Mouse (Mus musculus) c-Kit-positive CD71-negative TER-119-negative erythroid progenitor cells, embryonic 14.5 days (primary cell): ENCODE results near the gene Tmem204.

Source experiments
- DNase-seq: peaks from one replicate; pipeline ENCODE4 v3.0.0-alpha.2; 2013; ENCODE audit warnings: low read depth

Tmem204 gene

DNA sequence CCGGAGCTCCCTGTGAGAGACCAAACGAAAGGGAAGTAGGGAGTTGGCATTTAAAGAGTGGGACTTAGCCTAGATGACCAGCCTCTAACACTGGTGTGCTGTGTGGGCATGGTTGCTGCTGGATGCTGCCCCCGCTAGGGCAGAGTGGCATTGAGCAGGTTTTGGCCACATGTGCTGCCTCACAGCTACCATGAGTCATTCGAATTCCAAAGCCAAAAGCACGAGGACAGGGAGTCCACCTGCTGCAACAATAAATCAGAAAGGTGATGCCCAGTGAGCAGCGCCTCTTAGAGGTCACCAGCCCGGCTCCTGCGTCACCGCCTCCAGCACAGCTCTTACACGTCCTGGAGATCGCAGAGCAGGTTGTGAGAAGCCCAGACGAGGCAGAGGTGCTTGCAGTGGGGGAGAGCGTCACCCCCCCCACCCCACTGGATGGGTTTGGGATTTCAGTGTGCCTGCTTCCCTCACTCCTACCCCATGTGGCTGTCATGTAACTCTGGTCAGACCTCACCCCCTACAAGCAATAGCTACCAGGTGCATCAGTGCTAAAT lies 1.5 kb upstream of the Tmem204 start:
- no peak for DNase-seq

DNA sequence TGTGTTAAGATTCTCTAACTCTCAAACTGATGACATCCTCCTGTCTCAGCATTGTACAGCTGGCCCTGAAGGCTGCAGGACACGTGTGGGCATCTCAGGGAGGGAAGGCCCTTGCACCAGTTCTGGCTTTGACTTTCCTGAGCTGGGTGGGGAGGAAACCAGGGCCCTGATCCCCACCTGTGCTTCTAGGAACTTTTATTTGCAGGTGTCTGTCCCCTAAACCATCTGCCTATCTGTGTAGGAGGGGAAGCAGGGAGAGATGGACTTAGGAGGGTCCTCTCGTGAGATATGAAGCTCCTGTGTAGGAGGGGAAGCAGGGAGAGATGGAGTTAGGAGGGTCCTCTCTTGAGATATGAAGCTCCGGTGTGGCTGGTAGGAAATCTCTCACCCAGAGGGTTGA lies 504 bp downstream of the Tmem204 start:
- no peak for DNase-seq

DNA sequence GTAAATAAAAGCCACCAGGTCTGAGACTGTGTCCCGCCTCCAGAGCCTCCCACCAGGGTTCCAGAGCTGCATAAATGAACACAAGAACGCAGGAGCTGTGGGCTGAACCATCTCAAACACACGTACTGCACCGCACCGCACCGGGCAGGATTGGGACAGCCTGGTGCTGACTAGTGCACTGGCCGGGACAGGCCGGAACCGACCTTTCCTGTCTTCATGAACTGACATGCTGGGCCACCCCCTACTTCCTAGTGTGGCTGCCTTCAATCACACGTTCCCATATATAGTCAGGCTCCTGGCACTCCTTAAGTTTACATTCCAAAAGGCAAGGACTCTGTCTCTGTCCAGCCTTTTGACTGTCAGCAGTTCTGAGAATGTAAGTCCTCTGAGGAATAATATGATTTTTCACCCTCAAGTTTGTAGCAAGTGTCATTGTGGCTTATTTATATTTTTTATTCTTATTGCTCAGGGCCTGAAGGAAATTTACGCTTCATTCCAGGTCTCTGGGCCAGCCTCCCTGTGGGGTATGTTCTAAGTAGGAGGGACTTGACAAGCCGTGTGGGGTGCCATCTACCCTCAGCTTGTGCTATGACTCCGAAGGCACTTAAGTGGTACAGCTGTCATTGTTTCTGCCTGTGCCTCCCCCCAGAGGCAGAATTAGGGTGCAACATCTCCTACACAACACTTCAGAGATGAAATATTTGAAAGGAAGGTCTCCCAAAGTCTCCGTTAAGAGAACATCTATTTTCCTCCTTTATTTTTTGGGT lies 1.1 kb downstream of the Tmem204 start:
- DNase-seq = no peak

DNA sequence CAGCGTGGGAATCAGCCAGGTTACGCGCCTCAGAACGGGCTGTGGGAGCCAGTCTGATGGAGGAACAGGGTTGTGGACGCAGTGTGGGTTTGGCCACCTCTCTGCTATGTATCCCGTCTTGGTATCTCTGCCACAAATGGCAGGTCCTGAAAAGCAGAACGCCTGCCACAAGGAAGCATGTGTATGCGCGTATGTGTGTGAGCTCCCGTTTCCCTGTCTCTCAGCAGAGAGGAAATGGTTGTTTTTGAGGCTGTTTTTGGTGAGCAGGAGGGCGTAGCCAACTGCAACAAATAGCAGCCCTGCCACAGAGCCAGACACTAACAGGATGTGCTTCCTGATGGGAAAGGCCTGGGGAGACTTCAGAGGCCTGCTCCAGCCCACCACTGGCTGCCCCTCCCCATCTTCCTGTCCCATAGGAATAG lies 2.4 kb downstream of the Tmem204 start:
- no peak for DNase-seq

DNA sequence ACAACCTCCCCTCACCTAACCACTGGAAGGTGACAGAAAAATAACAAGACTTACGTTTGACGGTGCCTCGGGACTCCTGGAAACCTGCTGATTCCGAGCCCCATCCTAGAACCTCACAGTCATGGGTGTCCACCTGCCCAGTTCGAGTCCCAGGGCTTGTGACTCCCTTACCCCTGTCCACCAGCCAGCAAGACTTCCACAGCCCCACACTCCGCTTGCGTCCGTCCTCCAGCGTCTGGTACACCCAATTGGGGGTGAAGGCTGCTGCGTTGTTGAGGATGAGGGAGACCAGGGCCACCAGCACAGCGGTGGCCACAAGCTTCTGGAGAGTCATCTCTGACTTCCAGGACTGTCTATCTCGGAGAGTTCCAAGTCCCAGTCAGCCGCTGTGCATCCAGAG lies 3.2 kb downstream of the Tmem204 start:
- DNase-seq = no peak

DNA sequence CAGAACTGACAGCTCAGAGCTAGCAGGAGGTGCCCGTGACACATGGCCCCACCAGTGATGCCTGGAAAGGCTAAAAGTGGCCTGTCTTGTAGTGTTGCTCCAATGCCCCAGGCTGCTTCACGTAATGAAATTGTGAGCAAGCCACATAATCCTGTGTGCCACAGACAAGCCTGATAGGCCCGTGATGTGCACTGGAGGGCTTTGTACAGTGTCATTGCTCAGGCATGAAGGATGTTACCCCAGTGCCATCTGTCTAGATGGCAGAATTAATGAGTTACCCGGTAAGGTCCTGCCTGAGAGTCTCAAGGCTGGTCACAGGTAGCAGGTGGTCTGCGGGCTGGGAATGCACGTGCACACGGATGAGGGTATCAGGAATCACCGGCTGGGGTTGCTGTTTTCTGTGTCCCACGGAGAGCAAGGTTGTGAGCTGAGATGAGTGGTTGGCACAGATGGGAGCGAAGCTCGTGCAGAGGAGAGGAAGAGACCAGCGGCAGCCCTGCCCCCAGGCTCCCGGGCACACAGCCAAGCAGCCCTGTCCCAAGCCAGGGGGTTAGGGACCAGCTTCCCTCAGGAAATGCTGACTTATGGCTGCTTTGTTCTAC lies 5.5 kb downstream of the Tmem204 start:
- no peak for DNase-seq

DNA sequence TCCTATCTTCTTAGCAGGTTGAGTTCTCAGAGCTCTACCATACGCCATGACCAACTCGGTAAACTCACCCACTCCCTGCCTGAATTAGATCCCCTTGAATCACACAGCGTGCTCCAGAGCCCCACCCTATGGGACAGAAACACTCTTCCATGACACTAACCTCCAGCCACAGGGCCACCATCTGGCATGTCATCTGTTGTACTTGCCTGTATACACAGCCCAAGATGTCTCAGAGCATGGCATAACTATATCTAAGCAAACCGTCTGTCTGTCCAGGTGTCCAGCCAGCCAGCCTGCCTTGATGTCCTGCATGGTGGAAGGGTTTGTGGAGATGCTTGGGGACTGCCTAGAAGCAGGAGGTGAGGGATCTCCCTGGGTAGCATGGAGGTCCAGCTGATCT lies 6.5 kb downstream of the Tmem204 start:
- DNase-seq = no peak

DNA sequence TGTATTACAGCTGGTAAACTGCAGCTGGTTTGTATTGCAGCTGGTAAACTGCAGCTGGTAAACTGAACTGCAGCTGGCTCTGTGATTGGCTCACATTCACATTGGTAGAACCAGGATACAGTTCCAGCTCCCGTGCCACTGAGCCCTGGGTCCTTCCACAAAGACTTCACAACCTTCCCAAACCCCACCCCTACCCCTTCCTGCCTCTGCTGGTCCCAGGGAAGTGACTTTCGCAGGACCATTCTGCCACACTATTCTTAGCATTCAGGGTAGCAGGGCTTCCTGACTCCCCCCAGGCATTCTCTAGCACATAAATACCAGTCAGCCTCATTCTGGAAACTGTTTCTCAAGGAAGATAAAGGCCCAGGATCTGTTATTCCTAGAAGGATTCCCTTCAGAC lies 14.7 kb downstream of the Tmem204 start:
- no peak for DNase-seq

DNA sequence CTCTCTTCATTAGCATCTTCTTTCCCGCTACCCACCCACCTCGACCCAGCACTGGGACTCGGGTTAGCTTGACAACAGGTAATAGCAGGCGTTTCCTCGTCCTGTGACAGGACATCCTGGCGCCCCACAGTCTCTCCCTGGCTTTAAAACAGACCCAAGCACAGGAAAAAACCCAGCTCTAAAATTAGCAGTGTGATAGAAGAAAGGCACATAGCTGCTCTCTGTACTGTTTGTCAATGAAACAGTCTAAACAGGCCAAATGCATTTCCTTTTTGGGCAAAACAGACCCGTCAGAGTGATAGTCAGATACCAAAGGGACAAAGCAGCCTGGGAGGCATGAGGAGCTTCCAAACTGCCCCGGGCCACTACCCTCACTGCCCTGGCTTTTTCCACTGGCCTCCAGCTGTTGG lies 15.9 kb downstream of the Tmem204 start:
- DNase-seq = no peak

DNA sequence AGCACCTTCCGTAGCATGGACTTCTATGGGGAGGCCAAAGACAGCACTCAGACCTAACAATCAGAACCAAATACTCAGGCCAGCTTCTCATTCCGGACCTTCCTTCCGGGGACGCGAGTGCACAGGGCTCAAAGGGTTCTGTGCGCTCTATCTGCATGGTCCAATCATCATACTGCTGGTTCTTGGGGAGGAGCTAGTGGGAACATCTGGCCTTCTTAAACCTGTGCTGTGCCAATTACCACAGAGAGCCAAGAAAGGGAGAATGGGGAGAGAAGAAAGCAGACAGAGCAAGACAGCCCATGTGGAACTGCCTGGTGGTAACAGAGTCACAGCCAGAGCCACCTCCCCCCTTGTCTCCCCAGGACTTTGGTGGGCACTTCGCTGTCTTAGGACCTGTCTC lies 16.8 kb downstream of the Tmem204 start:
- DNase-seq = no peak

DNA sequence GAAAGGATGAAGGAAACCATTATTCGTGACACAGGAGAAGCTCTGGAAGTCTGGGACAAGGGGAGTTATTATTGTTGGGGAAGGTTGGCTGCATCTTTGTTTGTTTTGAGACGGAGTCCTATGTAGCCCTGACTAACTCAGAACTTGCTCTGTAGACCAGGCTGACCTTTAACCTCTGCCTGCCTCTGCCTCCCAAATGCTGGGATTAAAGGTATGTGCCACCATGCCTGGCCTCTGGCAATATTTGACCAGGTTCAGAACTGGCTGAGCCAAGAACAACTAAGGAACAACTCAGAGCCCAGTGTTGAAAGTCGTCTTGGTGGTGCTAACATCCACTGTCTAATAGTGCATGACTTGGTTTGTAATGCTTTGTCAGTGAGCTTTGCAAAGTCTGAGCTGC lies 18.2 kb downstream of the Tmem204 start:
- no peak for DNase-seq

DNA sequence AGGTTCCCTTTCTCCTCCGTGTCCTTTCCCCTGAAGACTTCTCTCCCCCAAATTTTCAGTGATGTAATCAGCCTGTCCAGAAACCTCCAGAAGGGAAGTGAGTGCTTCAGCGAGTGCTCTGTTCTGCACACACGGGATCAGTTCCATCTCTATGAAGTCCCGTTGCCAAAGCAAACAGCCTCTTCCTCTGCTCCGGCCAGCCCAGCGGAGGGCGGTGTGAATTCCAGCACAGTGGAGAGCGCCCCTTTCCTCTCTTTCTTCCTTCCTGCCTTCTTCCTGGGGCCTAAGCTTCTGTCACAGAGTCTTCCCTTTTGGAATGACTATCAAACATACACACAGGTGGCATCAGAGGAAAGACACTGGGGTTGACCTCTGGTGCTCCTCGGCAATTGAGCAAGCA lies 19.0 kb downstream of the Tmem204 start:
- no peak for DNase-seq

DNA sequence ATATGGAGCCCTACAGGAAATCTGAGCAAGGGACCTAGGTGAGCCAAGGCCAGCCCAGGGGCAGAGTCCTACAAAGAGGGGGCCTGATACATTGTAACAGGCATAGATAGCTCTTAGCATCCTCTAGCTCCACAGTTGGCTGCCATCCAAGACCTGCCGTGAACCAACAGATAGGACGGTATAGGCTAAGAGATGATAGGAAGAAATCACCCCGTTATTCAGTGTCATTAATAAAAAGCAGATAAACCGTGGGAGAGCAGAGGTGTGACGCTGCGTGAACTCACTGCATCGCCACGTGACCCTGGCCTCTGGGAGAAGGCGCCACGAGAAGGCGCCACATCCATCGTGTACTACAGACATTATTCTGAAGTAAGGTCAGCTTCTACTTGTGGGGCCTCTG lies 19.5 kb downstream of the Tmem204 start:
- no peak for DNase-seq

DNA sequence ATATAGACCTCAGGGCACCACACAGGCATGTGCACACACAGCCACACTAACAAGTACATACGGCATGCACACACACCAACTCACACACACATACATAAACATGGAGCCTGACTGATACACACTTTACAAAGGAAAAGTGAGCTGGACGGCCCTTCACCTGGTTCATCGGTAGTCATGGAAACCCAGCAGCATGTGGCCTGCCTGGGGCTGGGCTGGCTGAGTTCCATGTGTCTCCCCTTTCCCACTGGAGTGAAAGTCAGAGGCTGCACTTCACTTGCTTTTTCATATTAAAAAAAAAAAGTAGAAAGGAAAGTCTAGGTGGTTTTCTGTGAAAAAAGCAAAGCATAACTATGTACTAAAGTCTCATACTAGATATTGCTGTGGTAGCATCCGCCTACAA lies 20.1 kb downstream of the Tmem204 start:
- DNase-seq = no peak

DNA sequence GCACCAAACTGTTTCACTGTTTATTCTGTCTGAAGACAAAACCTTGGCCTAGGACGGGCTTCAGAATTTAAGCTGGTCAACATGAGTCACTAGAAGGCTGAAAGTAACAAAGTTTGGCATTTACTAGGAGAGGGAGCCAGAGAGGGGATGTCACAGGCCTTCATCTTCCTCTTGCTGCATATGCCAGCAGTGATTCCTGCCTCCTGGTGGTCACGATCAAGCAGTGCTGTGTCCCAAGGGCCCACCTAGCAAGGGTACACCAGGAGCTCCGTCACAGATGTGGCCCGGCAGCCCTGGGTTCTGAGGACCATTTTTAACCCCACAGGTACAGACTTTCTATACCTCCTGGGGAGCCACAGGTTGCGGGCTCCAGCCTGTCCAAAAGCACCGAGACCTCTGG lies 26.4 kb downstream of the Tmem204 start:
- DNase-seq = no peak

DNA sequence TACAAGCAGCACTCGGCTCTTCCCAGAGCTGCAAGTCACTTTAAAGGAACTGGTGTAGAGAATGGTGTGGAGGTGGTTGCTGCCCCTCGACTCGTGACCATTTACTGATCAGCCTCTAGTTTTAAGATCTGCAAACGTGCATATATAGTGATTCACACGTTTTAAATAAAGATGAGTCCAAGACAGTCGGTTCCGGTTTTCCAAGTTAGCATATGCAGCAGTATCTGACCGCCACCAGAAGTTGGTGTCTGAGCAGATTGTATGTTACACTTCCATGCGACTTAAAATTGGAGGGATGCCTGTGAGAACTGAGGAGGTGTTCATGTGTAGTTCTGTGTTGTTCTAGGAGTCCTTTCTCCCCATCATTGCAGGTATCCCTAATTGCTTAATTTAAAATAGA lies 30.1 kb downstream of the Tmem204 start:
- no peak for DNase-seq

DNA sequence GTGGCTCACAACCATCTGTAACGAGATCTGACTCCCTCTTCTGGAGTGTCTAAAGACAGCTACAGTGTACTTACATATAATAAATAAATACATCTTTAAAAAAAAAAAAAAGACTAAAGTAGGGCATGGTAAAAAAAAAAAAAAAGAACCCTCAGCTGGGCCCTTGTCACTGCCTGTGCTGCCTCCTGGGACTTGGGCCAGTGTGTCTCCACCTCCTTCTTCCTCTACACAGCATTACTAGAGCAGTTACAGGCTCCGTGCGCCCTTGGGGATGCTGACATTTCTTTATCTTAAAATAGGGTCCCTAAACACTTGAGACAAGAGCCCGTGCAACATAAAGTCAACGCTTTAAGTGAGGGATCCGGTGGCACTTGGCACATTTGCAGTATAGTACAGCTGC lies 36.2 kb downstream of the Tmem204 start:
- DNase-seq = no peak

DNA sequence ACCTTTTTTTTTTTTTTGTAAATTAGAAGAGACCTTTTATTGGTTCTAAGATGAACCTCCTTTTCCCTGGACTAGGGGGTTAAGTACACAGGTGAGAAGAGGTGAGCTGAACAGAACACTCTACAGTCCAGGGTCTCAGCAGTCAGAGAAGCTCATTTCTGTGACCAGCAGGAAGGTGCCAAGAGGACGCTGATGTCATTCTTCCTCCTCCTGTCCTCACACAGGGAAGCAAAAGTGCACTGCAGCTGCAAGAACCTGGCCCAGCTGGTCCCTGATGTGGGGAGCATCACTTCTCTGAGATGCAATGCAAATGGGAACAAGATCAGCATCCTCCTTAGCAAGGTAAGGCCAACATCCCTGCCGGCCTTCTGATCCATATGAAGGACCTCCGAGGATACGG lies 38.1 kb downstream of the Tmem204 start:
- DNase-seq = no peak

DNA sequence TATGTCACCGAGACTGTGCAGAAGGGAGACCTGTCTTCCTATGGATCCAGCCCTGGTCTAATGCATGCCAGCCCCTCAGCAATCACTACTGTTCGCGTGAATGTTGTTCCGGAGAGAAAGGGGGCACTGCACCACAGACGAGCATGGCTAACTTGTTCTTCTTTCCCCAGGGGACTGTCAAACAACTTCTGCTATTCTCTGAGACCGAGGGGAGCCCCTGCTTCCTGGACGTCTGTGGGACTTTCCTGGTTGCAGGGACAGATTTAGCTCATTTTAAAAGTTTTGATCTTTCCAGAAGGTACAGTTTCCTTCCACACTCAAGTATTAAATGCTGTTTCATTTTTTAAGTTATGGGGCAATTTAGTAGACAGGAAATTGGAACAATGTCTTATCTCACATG lies 38.5 kb downstream of the Tmem204 start:
- DNase-seq = no peak

DNA sequence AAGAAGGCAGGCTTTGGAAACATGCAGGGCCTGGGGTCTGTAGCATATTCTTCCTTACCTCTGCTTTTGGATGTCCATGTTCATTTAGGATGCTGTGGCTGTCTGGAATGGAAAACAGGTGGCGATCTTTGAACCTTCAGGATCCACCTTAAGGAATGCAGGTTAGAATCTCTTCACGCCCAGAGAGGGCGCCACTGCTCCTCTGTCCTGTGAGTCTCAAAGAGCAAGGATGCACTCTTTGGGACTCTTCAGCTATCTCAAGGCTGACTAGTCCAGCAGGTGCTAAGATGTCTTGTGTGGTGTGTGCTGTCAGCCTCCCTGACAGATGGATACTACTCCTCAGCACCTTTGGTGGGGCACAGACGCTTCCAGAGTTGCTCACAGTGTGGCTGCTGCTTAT lies 47.2 kb downstream of the Tmem204 start:
- no peak for DNase-seq

DNA sequence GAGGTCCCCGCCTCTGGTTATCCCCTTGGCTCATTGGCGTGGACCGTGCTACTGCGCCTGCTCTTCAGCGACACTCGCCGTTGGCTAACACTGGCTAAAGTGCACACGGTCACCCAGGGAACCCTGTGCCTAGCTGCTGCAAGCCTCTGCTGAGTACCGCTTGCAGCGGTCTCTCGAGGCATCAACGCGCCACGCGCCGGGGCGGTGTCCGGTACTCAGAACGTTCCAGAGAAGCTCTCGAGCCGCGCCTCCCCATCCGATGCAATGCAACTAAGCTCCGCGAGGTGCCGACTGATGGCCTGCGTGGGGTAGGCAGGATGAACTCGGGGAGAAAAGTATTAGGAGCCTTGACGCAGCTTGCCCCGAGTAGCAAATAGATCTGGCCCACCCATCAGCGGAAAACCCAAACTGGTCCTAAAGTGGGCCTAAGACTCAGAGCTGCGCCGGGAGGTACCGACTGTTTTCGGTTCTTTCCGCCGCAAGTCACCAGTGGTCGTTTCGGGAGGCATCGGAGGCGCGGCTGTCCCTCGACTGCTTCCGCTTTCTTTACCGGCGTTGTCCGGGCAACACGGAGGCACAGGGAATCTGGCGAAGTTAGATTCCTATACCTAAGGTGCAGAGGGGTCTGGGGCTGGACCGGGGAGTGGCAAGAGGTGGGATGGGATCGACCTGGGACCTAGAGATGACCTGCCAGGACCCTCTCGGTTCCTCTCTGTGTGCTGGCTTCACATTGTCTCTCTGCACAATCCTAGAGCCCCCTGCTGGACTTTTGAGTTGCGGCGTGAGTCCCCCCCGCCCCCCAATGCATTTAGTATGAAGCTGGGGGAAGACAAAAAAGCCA lies 66.9 kb downstream of the Tmem204 start:
- peak; percentile 44 for DNase-seq

DNA sequence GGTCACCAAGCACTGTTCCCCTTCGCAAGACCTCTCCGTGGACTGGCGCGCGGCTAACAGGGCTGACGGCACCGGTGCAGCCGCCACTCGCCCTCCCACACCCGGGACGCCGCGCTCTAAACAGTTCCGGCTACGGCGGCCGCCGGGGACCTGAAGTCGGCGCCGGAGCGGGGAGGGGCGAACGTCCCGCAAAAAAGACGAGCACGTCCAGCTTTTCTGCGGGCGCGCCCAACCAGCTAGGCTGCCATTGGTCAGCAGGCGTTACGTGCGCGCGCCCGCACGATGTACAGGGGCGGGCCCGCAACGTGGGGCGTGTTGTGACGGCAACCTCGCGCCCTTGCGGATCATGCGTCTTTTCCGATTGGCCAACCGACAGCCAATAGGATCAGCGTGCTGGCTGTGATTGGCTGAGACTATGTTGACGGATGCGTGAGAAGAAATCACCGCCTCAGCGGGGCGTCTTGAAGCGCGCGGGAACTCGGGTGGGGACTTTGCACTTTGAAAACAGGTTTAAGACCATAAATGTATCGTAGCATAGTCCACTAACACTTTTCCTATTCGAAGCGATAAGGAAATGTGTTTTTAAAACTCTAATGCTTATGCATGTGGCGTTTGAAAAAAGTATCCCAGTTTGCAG lies 67.6 kb downstream of the Tmem204 start, which contains the start of the genes Cramp1l and Ift140:
TSS of gene Cramp1l (minus strand) at position 134 of the 637 bp plus-strand sequence.
TSS of gene Ift140 (plus strand) at position 431 of the 637 bp plus-strand sequence.
- peak; percentile 95 for DNase-seq
